In the genomic region with DNA sequence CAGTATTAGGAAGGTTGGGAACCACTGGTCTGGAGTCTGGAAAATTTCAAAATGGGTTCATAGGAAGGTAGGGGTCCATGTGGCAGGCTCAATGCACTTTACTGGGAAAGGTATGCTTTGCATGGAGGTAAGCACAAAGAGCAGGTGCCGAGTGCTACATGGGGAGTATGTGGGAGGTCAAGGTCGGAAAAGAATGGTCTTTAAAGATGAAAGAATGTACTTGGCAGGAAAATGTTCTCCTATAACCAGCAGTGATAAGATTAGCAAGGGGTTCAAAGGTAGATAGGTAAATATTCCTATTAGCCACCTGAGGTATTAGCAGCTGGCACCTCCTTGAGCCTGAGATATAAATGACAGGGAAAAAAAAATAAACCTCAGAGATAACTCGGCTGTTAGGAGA, we compare ENCODE assay signal across 16 mouse cellular contexts.
DNase-seq lines count a peak whose midpoint lies in the region; ATAC-seq and TF ChIP-seq lines count a peak whose summit lies in the region.
"Had no signal": no experiment of that assay in that cellular context is flagged by ENCODE, and none has a peak within 500 bp of the region (broad histone marks: within the 10 kb centered on the region; RNA-seq: fewer than 3 reads in every experiment).

No protein-coding gene starts in this region.

- no peak overlapping the region for H3K9ac ChIP-seq in intestine, embryonic 16.5 days (ENCODE audit: low read depth, low read length)
- no peak overlapping the region for H3K9ac ChIP-seq in stomach, embryonic 15.5 days
- no peak overlapping the region for H3K9ac ChIP-seq in stomach, postnatal 0 days (ENCODE audit: low read length)
- no peak overlapping the region for H3K9ac ChIP-seq in forebrain, embryonic 13.5 days
- H3K9ac ChIP-seq: embryonic facial prominence, embryonic 12.5 days; forebrain, embryonic 15.5 days; forebrain, postnatal 0 days had no signal

- TF ChIP-seq CTCF in stomach, postnatal 0 days (IDR thresholded peaks at IDR 0.05; ENCODE audit: low read depth) = no peak

- H3K4me1 ChIP-seq in intestine, embryonic 16.5 days (ENCODE audit: control insufficient read depth, insufficient read depth, low read length) = no peaks in the 10 kb centered on the region
- H3K4me1 ChIP-seq in stomach, embryonic 15.5 days = no peaks in the 10 kb centered on the region
- no peaks in the 10 kb centered on the region for H3K4me1 ChIP-seq in stomach, postnatal 0 days (replicated peaks; ENCODE audit: control insufficient read depth, insufficient read depth)
- H3K4me1 ChIP-seq in forebrain, embryonic 13.5 days = no peaks in the 10 kb centered on the region
- H3K4me1 ChIP-seq: embryonic facial prominence, embryonic 10.5 days; embryonic facial prominence, embryonic 12.5 days; forebrain, embryonic 15.5 days had no signal

- 52% methylated on average over 3 of the region's 3 CpGs for WGBS in intestine, embryonic 16.5 days
- WGBS in stomach, embryonic 15.5 days = 65% methylated on average over 3 of the region's 3 CpGs
- 51% methylated on average over 3 of the region's 3 CpGs for WGBS in stomach, postnatal 0 days
- 57% methylated on average over 3 of the region's 3 CpGs for WGBS in forebrain, embryonic 13.5 days

- no peaks in the 10 kb centered on the region for H3K27me3 ChIP-seq in intestine, embryonic 16.5 days (replicated peaks; ENCODE audit: control insufficient read depth, insufficient read depth, low read length)
- no peaks in the 10 kb centered on the region for H3K27me3 ChIP-seq in stomach, embryonic 15.5 days (replicated peaks)
- H3K27me3 ChIP-seq in stomach, postnatal 0 days (ENCODE audit: control insufficient read depth, insufficient read depth, low read length) = no peaks in the 10 kb centered on the region
- H3K27me3 ChIP-seq in forebrain, embryonic 13.5 days = no peaks in the 10 kb centered on the region
- H3K27me3 ChIP-seq: embryonic facial prominence, embryonic 12.5 days; forebrain, embryonic 15.5 days had no signal

- DNase-seq in stomach, postnatal 0 days (ENCODE audit: low spot score) = no peak
- no peak for DNase-seq in kidney, postnatal 14 days
- DNase-seq in spleen, postnatal 14 days (ENCODE audit: low spot score in 2 of 2) = no peak
- DNase-seq: adrenal gland, adult 8-10 months; adrenal gland, postnatal 14 days; adrenal gland, postnatal 36 days; cerebellum, adult 11-12 months; cerebellum, adult 9-10 months; cerebellum, postnatal 25 days; forebrain, postnatal 0 days had no signal

- no peak overlapping the region for H3K4me3 ChIP-seq in intestine, embryonic 16.5 days (ENCODE audit: low read length)
- no peak overlapping the region for H3K4me3 ChIP-seq in stomach, embryonic 15.5 days (replicated peaks)
- H3K4me3 ChIP-seq in stomach, postnatal 0 days (ENCODE audit: low read depth, low read length) = no peak overlapping the region
- H3K4me3 ChIP-seq in forebrain, embryonic 13.5 days = no peak overlapping the region
- H3K4me3 ChIP-seq: embryonic facial prominence, embryonic 10.5 days; embryonic facial prominence, embryonic 12.5 days; forebrain, embryonic 15.5 days had no signal

- H3K27ac ChIP-seq in intestine, embryonic 16.5 days (ENCODE audit: low read length) = no peak overlapping the region
- no peak overlapping the region for H3K27ac ChIP-seq in stomach, embryonic 15.5 days
- no peak overlapping the region for H3K27ac ChIP-seq in stomach, postnatal 0 days (replicated peaks)
- no peak overlapping the region for H3K27ac ChIP-seq in forebrain, embryonic 13.5 days
- H3K27ac ChIP-seq: embryonic facial prominence, embryonic 10.5 days; embryonic facial prominence, embryonic 12.5 days; forebrain, embryonic 15.5 days had no signal

- no peak for TF ChIP-seq EP300 in stomach, postnatal 0 days (optimal IDR thresholded peaks at IDR 0.05)

- H3K9me3 ChIP-seq in intestine, embryonic 16.5 days (ENCODE audit: control insufficient read depth, low read length) = no peaks in the 10 kb centered on the region
- H3K9me3 ChIP-seq in stomach, embryonic 15.5 days = no peaks in the 10 kb centered on the region
- no peaks in the 10 kb centered on the region for H3K9me3 ChIP-seq in stomach, postnatal 0 days (ENCODE audit: control insufficient read depth, low read length)
- no peaks in the 10 kb centered on the region for H3K9me3 ChIP-seq in forebrain, embryonic 13.5 days (replicated peaks)
- H3K9me3 ChIP-seq: embryonic facial prominence, embryonic 10.5 days; embryonic facial prominence, embryonic 12.5 days; forebrain, embryonic 15.5 days had no signal

- ATAC-seq in intestine, embryonic 16.5 days = peak; percentile 74
- peak; percentile 27; the same call in 1 of the 2 replicates for ATAC-seq in stomach, embryonic 15.5 days (ENCODE audit: insufficient read depth, low FRiP score, low read depth)
- 0 out of 2 replicates have a peak, but pooled peaks have one; percentile 38 for ATAC-seq in stomach, postnatal 0 days (ENCODE audit: low FRiP score, low TSS enrichment)
- no peak for ATAC-seq in forebrain, embryonic 13.5 days
- ATAC-seq: forebrain, embryonic 15.5 days; forebrain, postnatal 0 days had no signal

- H3K4me2 ChIP-seq in intestine, embryonic 16.5 days (ENCODE audit: low read depth, low read length) = no peak overlapping the region
- no peak overlapping the region for H3K4me2 ChIP-seq in stomach, embryonic 15.5 days
- H3K4me2 ChIP-seq in stomach, postnatal 0 days (replicated peaks; ENCODE audit: low read depth) = no peak overlapping the region
- no peak overlapping the region for H3K4me2 ChIP-seq in forebrain, embryonic 13.5 days
- H3K4me2 ChIP-seq: embryonic facial prominence, embryonic 12.5 days; forebrain, embryonic 15.5 days had no signal

- H3K36me3 ChIP-seq in intestine, embryonic 16.5 days (ENCODE audit: control insufficient read depth, insufficient read depth, low read length) = no peaks in the 10 kb centered on the region
- no peaks in the 10 kb centered on the region for H3K36me3 ChIP-seq in stomach, embryonic 15.5 days
- no peaks in the 10 kb centered on the region for H3K36me3 ChIP-seq in stomach, postnatal 0 days (ENCODE audit: control insufficient read depth, insufficient read depth, low read length)
- H3K36me3 ChIP-seq in forebrain, embryonic 13.5 days (ENCODE audit: poor library complexity, severe bottlenecking) = no peaks in the 10 kb centered on the region
- H3K36me3 ChIP-seq: embryonic facial prominence, embryonic 10.5 days; embryonic facial prominence, embryonic 12.5 days; forebrain, embryonic 15.5 days had no signal
